Mouse (Mus musculus): ENCODE data around the gene Tm6sf2. TPM values are rescaled to one million over a fixed set of nuclear protein-coding genes. Genes with fewer than 3 reads are reported as not detected.

Tm6sf2 gene
- polyA plus RNA-seq, 1 experiment = not detected

- Histone ChIP-seq H3K27ac (replicated peaks; ENCODE audit: low read depth, low read length) (no peak overlapping the region), H3K4me3 (ENCODE audit: insufficient read depth, low read depth, low read length) (no peak overlapping the region), H3K4me1 (ENCODE audit: control insufficient read depth, insufficient read depth, insufficient read length, low read length) (peaks cover 4% of the 10 kb centered on the region)
Observed at GRCm38 (mm10) chr8:70114488-70114887, 41.8 kb downstream of the Tm6sf2 start.

DNA sequence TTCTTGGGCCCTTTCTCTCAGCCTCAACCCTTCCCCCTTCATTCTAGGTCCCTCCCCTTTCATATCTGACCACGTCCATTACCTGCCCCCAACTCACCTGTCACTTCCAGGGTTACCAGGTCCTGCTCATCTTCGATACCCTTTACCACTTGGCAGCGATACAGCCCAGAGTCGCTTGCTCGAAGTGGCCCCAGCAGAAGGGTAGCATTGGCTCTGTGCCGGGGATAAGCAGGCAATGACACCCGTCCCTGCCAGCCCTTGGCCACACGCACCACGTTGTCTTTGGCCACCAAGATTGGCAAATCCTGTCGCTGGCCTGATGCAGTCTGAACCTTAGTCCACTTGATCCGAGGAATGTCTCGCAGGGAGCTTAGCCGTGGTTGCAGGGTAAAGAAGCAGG lies 42.2 kb downstream of the Tm6sf2 start:
- no peak overlapping the region for H3K4me3 ChIP-seq (ENCODE audit: insufficient read depth, low read depth, low read length)
- peaks cover 4% of the 10 kb centered on the region for H3K4me1 ChIP-seq (ENCODE audit: control insufficient read depth, insufficient read depth, insufficient read length, low read length)
- no peak overlapping the region for H3K27ac ChIP-seq (replicated peaks; ENCODE audit: low read depth, low read length)

DNA sequence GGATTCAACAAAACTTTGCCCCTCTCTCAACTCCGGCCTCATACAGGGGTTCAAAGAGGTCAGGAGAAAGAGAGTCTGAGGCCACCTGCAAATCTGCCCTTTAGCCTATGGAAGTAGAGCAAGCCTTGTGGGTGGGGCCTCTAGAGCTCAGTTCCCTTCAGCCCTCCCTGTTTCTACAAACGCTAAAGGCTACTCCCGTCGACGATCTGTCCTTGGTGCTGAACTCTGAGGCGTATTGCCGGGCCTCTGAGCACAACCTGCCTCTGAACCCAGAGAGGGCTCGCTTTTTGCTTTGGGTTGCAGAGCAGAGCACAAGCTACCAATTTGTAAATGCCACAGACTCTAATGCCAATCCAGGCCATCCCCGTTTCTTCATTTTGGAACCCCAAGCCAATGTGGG lies 44.9 kb downstream of the Tm6sf2 start:
- no peak overlapping the region for H3K27ac ChIP-seq (replicated peaks; ENCODE audit: low read depth, low read length)
- no peak overlapping the region for H3K4me3 ChIP-seq (ENCODE audit: insufficient read depth, low read depth, low read length)
- H3K4me1 ChIP-seq (ENCODE audit: control insufficient read depth, insufficient read depth, insufficient read length, low read length) = peaks cover 4% of the 10 kb centered on the region

- Histone ChIP-seq H3K4me1 (ENCODE audit: control insufficient read depth, insufficient read depth, insufficient read length, low read length) (peaks cover 4% of the 10 kb centered on the region), H3K4me3 (ENCODE audit: insufficient read depth, low read depth, low read length) (no peak overlapping the region), H3K27ac (replicated peaks; ENCODE audit: low read depth, low read length) (no peak overlapping the region)
Observed at GRCm38 (mm10) chr8:70118726-70119700, 46.3 kb downstream of the Tm6sf2 start.

DNA sequence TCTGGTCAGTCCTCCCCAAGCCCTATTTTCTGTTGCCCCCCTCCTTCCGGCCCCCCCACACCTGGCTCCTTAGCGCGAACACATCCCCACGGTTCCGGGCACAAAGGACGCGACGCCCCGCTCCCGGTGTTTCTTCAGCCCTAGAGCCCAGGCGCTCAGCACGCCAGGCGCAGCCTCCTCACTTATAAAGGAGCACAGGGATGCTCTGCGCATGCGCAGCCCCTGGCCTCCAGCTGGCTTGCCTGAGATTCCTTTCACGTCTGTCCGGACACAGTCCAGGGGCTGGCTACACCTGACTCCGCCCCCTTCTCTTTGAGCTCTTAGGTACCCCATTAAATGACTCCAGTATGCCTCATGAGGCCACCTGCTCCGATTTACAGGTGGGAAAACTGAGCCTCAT lies 47.9 kb downstream of the Tm6sf2 start, which contains the start of gene Ncan:
TSS of gene Ncan (minus strand) at position 207 of the 400 bp plus-strand sequence.
- H3K4me1 ChIP-seq (ENCODE audit: control insufficient read depth, insufficient read depth, insufficient read length, low read length) = peaks cover 4% of the 10 kb centered on the region; the same call in 1 of the 2 replicates
- no peak within 1 kb of the TSS for H3K4me3 ChIP-seq (ENCODE audit: insufficient read depth, low read depth, low read length)

DNA sequence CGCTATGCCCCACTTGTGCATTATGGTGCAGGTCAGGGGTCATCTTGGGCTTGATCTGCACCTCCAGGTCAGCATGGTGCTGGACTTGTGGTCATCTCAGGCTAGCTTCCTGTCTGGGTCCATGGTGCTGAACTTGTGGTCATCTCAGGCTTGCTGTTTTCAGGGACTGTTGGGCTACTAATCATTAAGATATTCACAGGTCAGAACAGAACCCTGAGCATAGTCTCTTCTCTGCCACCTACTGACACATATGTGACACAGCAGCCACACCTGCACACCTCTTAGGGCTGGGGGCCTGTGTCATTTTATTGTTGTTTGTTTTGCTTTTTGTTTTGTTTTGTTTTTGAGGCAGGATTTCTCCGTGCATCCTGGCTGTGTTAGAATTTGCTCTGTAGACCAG lies 50.1 kb downstream of the Tm6sf2 start:
- H3K27ac ChIP-seq (replicated peaks; ENCODE audit: low read depth, low read length) = no peak overlapping the region
- H3K4me3 ChIP-seq (ENCODE audit: insufficient read depth, low read depth, low read length) = no peak overlapping the region
- no peaks in the 10 kb centered on the region for H3K4me1 ChIP-seq (ENCODE audit: control insufficient read depth, insufficient read depth, insufficient read length, low read length)

More for the DNA sequence above, 47.9 kb downstream of the Tm6sf2 start, which contains the start of gene Ncan:
- H3K27ac ChIP-seq (replicated peaks; ENCODE audit: low read depth, low read length) = no peak within 1 kb of the TSS

- Histone ChIP-seq H3K27ac (replicated peaks; ENCODE audit: low read depth, low read length) (no peak overlapping the region), H3K4me1 (ENCODE audit: control insufficient read depth, insufficient read depth, insufficient read length, low read length) (peaks cover under 1% of the 10 kb centered on the region; the same call in 1 of the 2 replicates), H3K4me3 (ENCODE audit: insufficient read depth, low read depth, low read length) (no peak overlapping the region)
Observed at GRCm38 (mm10) chr8:70124992-70125391, 52.3 kb downstream of the Tm6sf2 start.

DNA sequence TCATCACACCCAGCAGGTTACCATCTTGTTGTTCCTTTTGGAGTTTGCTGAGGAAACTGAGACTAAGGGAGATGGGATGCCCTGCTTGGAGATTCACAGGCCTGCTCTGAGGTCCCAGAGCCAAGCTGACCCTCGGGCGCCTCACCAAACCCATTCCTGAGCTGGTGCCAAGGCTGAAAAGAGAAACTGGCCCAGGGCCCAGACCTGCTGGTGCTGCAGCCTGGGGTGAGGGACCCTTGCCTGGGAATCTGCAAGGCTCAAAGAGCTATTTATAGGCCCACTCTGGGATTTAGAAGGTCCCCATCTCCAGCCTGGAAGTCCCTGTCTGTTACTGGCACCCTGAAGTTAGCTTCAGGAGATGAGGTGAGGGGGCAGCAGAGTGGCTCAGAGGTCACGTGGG lies 55.7 kb downstream of the Tm6sf2 start:
- H3K4me3 ChIP-seq (ENCODE audit: insufficient read depth, low read depth, low read length) = no peak overlapping the region
- H3K27ac ChIP-seq (replicated peaks; ENCODE audit: low read depth, low read length) = no peak overlapping the region; the same call in 1 of the 2 replicates
- H3K4me1 ChIP-seq (ENCODE audit: control insufficient read depth, insufficient read depth, insufficient read length, low read length) = peaks cover 13% of the 10 kb centered on the region

- peaks cover 13% of the 10 kb centered on the region for H3K4me1 ChIP-seq (ENCODE audit: control insufficient read depth, insufficient read depth, insufficient read length, low read length)
- no peak overlapping the region for H3K4me3 ChIP-seq (ENCODE audit: insufficient read depth, low read depth, low read length)
- H3K27ac ChIP-seq (replicated peaks; ENCODE audit: low read depth, low read length) = peak overlapping the region; percentile 93
Observed at GRCm38 (mm10) chr8:70129309-70129952, 56.7 kb downstream of the Tm6sf2 start.

Other genes with a start within 250 kb of the Tm6sf2 start
- gene Pbx4, start 240.4 kb upstream of the Tm6sf2 start, polyA plus RNA-seq (2012; ENCODE audit: insufficient read depth, insufficient read length, missing spikeins) = not detected in 2 replicates
- not detected in 2 replicates for gene Cilp2, start 185.2 kb upstream of the Tm6sf2 start, polyA plus RNA-seq (2012; ENCODE audit: insufficient read depth, insufficient read length, missing spikeins)
- not detected in 2 replicates for gene Tssk6, start 170.7 kb upstream of the Tm6sf2 start, polyA plus RNA-seq (2012; ENCODE audit: insufficient read depth, insufficient read length, missing spikeins)
- 437 and 615 TPM in 2 replicates for gene Ndufa13, start 170.4 kb upstream of the Tm6sf2 start, polyA plus RNA-seq (2012; ENCODE audit: insufficient read depth, insufficient read length, missing spikeins)
- 8.4 and 10.4 TPM in 2 replicates for gene Yjefn3, start 170.2 kb upstream of the Tm6sf2 start, polyA plus RNA-seq (2012; ENCODE audit: insufficient read depth, insufficient read length, missing spikeins)
- 33.7 and 35.6 TPM in 2 replicates for gene Gatad2a, start 76.5 kb upstream of the Tm6sf2 start, polyA plus RNA-seq (2012; ENCODE audit: insufficient read depth, insufficient read length, missing spikeins)
- 12.3 and 16.4 TPM in 2 replicates for gene Mau2, start 30.2 kb upstream of the Tm6sf2 start, polyA plus RNA-seq (2012; ENCODE audit: insufficient read depth, insufficient read length, missing spikeins)
- 7.6 and 9.0 TPM in 2 replicates for gene Sugp1, start 30.1 kb upstream of the Tm6sf2 start, polyA plus RNA-seq (2012; ENCODE audit: insufficient read depth, insufficient read length, missing spikeins)
- gene Hapln4, start 10.5 kb downstream of the Tm6sf2 start, polyA plus RNA-seq (2012; ENCODE audit: insufficient read depth, insufficient read length, missing spikeins) = 0.63 and 4.7 TPM in 2 replicates
- 1.9 and 3.2 TPM in 2 replicates for gene Ncan, start 47.9 kb downstream of the Tm6sf2 start, polyA plus RNA-seq (2012; ENCODE audit: insufficient read depth, insufficient read length, missing spikeins)
- gene Nr2c2ap, start 58.4 kb downstream of the Tm6sf2 start, polyA plus RNA-seq (2012; ENCODE audit: insufficient read depth, insufficient read length, missing spikeins) = 8.6 and 12.9 TPM in 2 replicates
- 18.6 and 21.4 TPM in 2 replicates for gene Rfxank, start 66.2 kb downstream of the Tm6sf2 start, polyA plus RNA-seq (2012; ENCODE audit: insufficient read depth, insufficient read length, missing spikeins)
- 63.7 and 77.1 TPM in 2 replicates for gene Borcs8, start 66.6 kb downstream of the Tm6sf2 start, polyA plus RNA-seq (2012; ENCODE audit: insufficient read depth, insufficient read length, missing spikeins)
- gene Mef2b, start 66.8 kb downstream of the Tm6sf2 start, polyA plus RNA-seq (2012; ENCODE audit: insufficient read depth, insufficient read length, missing spikeins) = not detected in 2 replicates
- gene Tmem161a, start 99.4 kb downstream of the Tm6sf2 start, polyA plus RNA-seq (2012; ENCODE audit: insufficient read depth, insufficient read length, missing spikeins) = 20.3 and 22.0 TPM in 2 replicates
- gene Slc25a42, start 139.4 kb downstream of the Tm6sf2 start, polyA plus RNA-seq (2012; ENCODE audit: insufficient read depth, insufficient read length, missing spikeins) = 75.9 and 89.9 TPM in 2 replicates
- gene Sugp2, start 161.3 kb downstream of the Tm6sf2 start, polyA plus RNA-seq (2012; ENCODE audit: insufficient read depth, insufficient read length, missing spikeins) = 5.9 and 10.4 TPM in 2 replicates
- gene Armc6, start 161.5 kb downstream of the Tm6sf2 start, polyA plus RNA-seq (2012; ENCODE audit: insufficient read depth, insufficient read length, missing spikeins) = 5.0 and 6.7 TPM in 2 replicates
- 2.8 and 4.5 TPM in 2 replicates for gene Homer3, start 209.9 kb downstream of the Tm6sf2 start, polyA plus RNA-seq (2012; ENCODE audit: insufficient read depth, insufficient read length, missing spikeins)
- 14.1 and 18.1 TPM in 2 replicates for gene Ddx49, start 229.6 kb downstream of the Tm6sf2 start, polyA plus RNA-seq (2012; ENCODE audit: insufficient read depth, insufficient read length, missing spikeins)
- 158 and 198 TPM in 2 replicates for gene Cope, start 229.6 kb downstream of the Tm6sf2 start, polyA plus RNA-seq (2012; ENCODE audit: insufficient read depth, insufficient read length, missing spikeins)
- gene Cers1, start 242.9 kb downstream of the Tm6sf2 start, polyA plus RNA-seq (2012; ENCODE audit: insufficient read depth, insufficient read length, missing spikeins) = not detected in 2 replicates